Mouse (Mus musculus) intestine, postnatal 0 days (tissue): Measurements from ENCODE around the gene Ppp1r16b. TPM values are rescaled to one million over a fixed set of nuclear protein-coding genes. Genes with fewer than 3 reads are reported as not detected.

Experiments used
- ATAC-seq: fragments of 200-750 bp; cut with Nextera tagmentation; 2 replicates; pipeline ENCODE4 v1.8.0; 2017; ENCODE audit warnings: mild to moderate bottlenecking, moderate TSS enrichment, moderate library complexity
- H3K27ac ChIP-seq: fragments of 300-500 bp; sonication (generic); 2 replicates; pipeline ENCODE4 v1.5.1; 2014; ENCODE audit warnings: mild to moderate bottlenecking, low read depth, low read length, moderate library complexity
- H3K27me3 ChIP-seq: fragments of 300-500 bp; sonication (generic); replicated peaks from 2 replicates; pipeline ENCODE4 v1.6.1; 2014; ENCODE audit warnings: low read length, mixed read lengths; ENCODE audit not compliant: control insufficient read depth, insufficient read depth
- H3K36me3 ChIP-seq: fragments of 300-500 bp; sonication (generic); 2 replicates; pipeline ENCODE4 v1.6.1; 2014; ENCODE audit warnings: mild to moderate bottlenecking, moderate library complexity; ENCODE audit not compliant: control insufficient read depth, insufficient read depth
- H3K4me1 ChIP-seq: fragments of 300-500 bp; sonication (generic); replicated peaks from 2 replicates; pipeline ENCODE4 v1.6.1; 2014; ENCODE audit warnings: antibody characterized with exemption, low read length, mixed read lengths; ENCODE audit not compliant: control insufficient read depth, insufficient read depth
- H3K4me2 ChIP-seq: fragments of 300-500 bp; sonication (generic); replicated peaks from 2 replicates; pipeline ENCODE4 v1.6.1; 2014; ENCODE audit warnings: low read depth, mild to moderate bottlenecking, moderate library complexity
- H3K4me3 ChIP-seq: fragments of 300-500 bp; sonication (generic); 2 replicates; pipeline ENCODE4 v1.5.1; 2014; ENCODE audit warnings: low read depth, low read length
- H3K9ac ChIP-seq: fragments of 300-500 bp; sonication (generic); 2 replicates; pipeline ENCODE4 v1.6.1; 2014; ENCODE audit warnings: mild to moderate bottlenecking, low read depth, low read length
- H3K9me3 ChIP-seq: fragments of 300-500 bp; sonication (generic); 2 replicates; pipeline ENCODE4 v1.6.1; 2016; ENCODE audit warnings: mixed run types; ENCODE audit not compliant: control insufficient read depth
- CTCF ChIP-seq: sonication (generic); IDR thresholded peaks from 2 replicates; pipeline ENCODE4 v1.5.1; 2016; ENCODE audit warnings: low read depth, mild to moderate bottlenecking, control low read depth, antibody characterized with exemption, moderate library complexity
- WGBS: fragments of 180-500 bp; shearing (Covaris S2); extraction: QIAGEN DNeasy Blood & Tissue Kit; methylation state at CpG from one replicate; pipeline ENCODE4 v1.1.7; 2014; 5-methylcytosine and 5-hydroxymethylcytosine counted together
- polyA plus RNA-seq: library from polyadenylated mRNA; unstranded; fragments of >200 nt; fragmentation: Nextera tagmentation; extraction: Ambion mirVana; gene quantifications from 2 replicates; pipeline ENCODE4 v1.2.1, GENCODE M21; 2015

Ppp1r16b gene
- polyA plus RNA-seq, 1 experiment from 2014 or later, result 3.3 TPM

DNA sequence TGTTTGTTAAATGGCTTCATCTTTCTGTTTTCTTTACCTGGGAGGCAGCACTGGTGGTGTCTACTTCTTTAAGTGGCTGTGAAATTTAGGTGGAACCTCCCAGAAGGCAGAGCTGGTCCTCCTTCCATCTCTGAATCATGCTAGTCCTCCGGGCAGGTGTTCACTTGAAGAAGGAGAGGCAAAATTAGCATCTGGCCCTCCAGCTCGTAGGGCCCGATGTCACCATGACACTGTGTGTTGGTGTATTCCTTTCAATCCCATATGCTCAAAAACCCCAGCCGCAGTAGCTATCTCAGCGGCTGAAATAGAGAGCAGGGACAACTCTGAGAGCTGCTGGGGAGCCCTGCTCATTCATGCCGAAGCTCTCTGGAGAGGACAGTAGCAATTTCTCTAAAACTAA, 27.0 kb downstream of the Ppp1r16b start:
- no peak for ATAC-seq
- Histone ChIP-seq H3K9ac (no peak overlapping the region), H3K4me3 (no peak overlapping the region), H3K36me3 (no peaks in the 10 kb centered on the region), H3K4me2 (no peak overlapping the region), H3K4me1 (no peaks in the 10 kb centered on the region), H3K27me3 (no peaks in the 10 kb centered on the region), H3K27ac (no peak overlapping the region), H3K9me3 (no peaks in the 10 kb centered on the region)
- WGBS, result 81% methylated on average over 6 of the region's 6 CpGs
- no peak for TF ChIP-seq CTCF

DNA sequence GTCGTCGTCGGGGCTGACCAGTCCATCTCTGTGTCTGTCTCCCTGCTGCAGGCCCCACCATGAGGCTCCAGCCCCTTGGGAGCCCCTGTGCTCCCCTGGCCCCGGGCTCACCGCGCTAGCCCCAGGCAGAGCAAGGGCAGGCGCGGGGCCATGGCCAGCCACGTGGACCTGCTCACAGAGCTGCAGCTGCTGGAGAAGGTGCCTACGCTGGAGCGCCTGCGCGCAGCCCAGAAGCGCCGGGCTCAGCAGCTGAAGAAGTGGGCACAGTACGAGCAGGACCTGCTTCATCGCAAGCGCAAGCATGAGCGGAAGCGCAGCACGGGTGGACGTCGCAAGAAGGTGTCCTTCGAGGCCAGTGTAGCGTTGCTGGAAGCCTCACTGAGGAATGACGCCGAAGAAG, 30.6 kb downstream of the Ppp1r16b start:
- ATAC-seq, result no peak
- Histone ChIP-seq H3K27me3 (no peaks in the 10 kb centered on the region), H3K27ac (no peak overlapping the region), H3K36me3 (no peaks in the 10 kb centered on the region), H3K4me3 (no peak overlapping the region), H3K9ac (no peak overlapping the region), H3K4me1 (no peaks in the 10 kb centered on the region), H3K9me3 (no peaks in the 10 kb centered on the region), H3K4me2 (no peak overlapping the region)
- no peak for TF ChIP-seq CTCF
- 84% methylated on average over 27 of the region's 27 CpGs for WGBS

DNA sequence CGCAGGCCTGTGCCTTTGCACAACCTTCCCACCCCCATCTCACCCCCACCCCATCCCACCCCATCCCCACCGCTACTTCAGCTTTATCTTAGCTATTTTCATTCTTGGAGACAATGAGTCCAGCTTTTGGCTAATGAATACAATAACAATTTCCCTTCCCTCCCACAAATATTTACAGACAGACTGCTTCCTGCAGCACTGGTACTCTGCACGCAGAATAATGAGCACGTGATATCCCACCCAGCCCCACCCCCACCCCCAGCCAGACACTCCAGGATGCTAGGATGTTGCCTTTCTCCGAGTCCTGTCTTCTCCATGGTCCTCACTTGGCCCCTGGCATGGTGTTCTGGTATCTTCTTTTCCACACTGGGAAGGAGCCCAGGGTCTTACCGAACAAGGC, 31.3 kb downstream of the Ppp1r16b start:
- no peaks in the 10 kb centered on the region for H3K9me3 ChIP-seq
- TF ChIP-seq CTCF, result no peak
- no peaks in the 10 kb centered on the region for H3K4me1 ChIP-seq
- no peak overlapping the region for H3K9ac ChIP-seq
- H3K4me2 ChIP-seq, result no peak overlapping the region
- WGBS, result 63% methylated on average over 6 of the region's 6 CpGs
- H3K36me3 ChIP-seq, result no peaks in the 10 kb centered on the region
- ATAC-seq, result no peak
- no peak overlapping the region for H3K4me3 ChIP-seq
- no peak overlapping the region for H3K27ac ChIP-seq
- H3K27me3 ChIP-seq, result no peaks in the 10 kb centered on the region

DNA sequence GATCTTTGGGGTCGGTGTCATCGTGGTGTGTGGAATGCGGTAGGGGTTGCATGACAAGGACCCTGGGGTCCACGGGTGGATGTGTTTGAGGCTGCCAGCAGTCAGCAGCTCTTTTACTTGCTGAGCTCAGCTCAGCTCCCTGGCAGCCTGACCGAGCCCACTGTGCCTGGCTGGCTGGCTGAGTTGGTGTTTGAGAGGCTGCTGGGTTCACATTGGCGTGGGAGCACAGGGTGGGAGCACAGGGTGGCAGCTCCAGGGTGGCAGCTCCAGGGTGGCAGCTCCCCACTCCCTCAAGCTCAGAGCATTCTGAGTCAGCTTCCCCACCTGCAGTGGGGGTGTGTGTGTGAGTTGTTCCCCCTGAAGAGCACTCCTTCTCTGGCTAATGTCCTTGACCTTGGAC, 34.7 kb downstream of the Ppp1r16b start:
- TF ChIP-seq CTCF, result no peak
- Histone ChIP-seq H3K4me1 (no peaks in the 10 kb centered on the region), H3K9ac (no peak overlapping the region), H3K9me3 (no peaks in the 10 kb centered on the region), H3K4me2 (no peak overlapping the region), H3K27me3 (no peaks in the 10 kb centered on the region), H3K36me3 (no peaks in the 10 kb centered on the region), H3K27ac (no peak overlapping the region), H3K4me3 (no peak overlapping the region)
- no peak for ATAC-seq
- WGBS, result 82% methylated on average over 6 of the region's 6 CpGs

DNA sequence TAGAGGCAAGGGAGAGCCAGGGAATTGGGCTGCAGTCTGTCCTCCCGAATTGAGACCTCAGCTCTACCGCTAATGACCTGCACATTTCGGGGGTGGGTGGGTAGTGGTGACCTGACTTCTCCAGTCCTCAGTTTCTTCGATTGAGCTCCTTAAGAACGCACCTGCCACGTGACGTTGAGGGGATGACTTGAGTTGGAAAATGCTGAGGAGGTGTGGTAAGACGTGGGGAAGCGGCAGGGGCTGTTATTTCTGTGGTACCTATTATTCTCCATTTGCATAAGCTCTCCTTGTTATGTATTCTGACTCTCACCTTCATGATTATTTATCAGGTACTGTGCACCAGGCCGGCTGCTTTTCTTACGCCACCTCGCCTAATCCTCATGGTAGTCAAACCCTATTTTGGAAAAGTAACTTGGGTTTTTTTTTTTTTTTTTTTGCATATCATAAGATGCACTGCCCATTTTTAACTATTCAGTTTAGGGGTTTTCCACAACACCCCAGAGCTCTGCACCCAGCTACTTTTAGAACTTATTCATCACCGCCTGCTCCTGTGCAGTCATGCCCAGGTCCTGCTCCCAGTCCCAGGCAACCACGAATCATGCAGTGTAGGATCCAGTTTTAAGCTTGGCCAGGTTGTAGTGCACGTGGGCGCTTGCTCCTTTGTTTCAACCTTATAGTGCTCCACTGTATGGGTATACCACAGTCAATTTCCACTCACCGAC, 35.5 kb downstream of the Ppp1r16b start:
- TF ChIP-seq CTCF, result no peak
- WGBS, result 86% methylated on average over 17 of the region's 17 CpGs
- H3K36me3 ChIP-seq, result no peaks in the 10 kb centered on the region
- H3K4me2 ChIP-seq, result no peak overlapping the region
- H3K4me1 ChIP-seq, result no peaks in the 10 kb centered on the region
- H3K27ac ChIP-seq, result no peak overlapping the region
- no peaks in the 10 kb centered on the region for H3K9me3 ChIP-seq
- H3K9ac ChIP-seq, result no peak overlapping the region
- ATAC-seq, result no peak
- H3K27me3 ChIP-seq, result no peaks in the 10 kb centered on the region
- no peak overlapping the region for H3K4me3 ChIP-seq

DNA sequence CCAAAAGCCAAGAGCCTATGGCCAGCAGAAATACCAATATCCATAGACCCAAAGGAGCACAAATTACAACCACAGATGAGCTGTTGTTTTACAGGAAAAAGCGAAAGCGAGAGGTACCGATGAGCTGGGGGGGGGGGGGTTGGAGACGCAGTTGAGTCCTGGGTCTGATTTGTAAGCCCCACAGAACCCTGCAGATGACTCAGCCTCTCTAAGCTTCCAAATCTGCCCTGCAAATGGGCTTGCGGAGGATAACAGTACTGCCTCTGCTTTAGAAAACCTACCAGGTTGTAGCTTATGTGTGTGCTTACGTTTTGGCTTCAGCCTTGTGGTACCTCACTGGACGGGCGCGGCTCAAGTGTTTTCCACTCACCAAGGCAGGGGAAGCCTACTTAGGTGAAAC, 36.3 kb downstream of the Ppp1r16b start:
- ATAC-seq, result no peak
- Histone ChIP-seq H3K9ac (no peak overlapping the region), H3K4me3 (no peak overlapping the region), H3K27me3 (no peaks in the 10 kb centered on the region), H3K9me3 (no peaks in the 10 kb centered on the region), H3K36me3 (no peaks in the 10 kb centered on the region), H3K4me1 (no peaks in the 10 kb centered on the region), H3K4me2 (no peak overlapping the region), H3K27ac (no peak overlapping the region)
- TF ChIP-seq CTCF, result no peak
- WGBS, result 86% methylated on average over 9 of the region's 9 CpGs

DNA sequence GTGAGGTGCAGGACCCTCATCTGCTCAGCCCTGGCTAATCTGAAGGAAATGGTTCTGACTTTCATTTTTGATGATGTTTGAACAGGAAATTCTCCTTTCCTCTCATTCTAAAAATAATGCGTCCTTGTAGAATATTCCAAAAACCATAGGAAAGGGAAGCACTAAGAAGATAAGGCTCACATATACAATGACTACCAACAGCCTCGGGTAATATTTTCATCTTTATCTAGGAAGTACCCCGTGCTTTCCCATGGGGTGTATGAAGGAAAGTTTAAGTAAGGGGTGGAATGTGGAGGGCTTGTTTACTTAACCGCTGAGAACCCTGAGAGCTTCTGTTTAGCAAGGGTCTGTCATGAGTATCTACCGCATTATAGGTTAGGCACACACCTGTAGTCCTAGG, 37.0 kb downstream of the Ppp1r16b start:
- 55% methylated on average over 5 of the region's 5 CpGs for WGBS
- Histone ChIP-seq H3K9me3 (no peaks in the 10 kb centered on the region), H3K4me1 (no peaks in the 10 kb centered on the region), H3K27me3 (no peaks in the 10 kb centered on the region), H3K9ac (no peak overlapping the region), H3K4me3 (no peak overlapping the region), H3K27ac (no peak overlapping the region), H3K36me3 (no peaks in the 10 kb centered on the region), H3K4me2 (no peak overlapping the region)
- no peak for ATAC-seq
- no peak for TF ChIP-seq CTCF
